Mouse (Mus musculus): ENCODE measurements around the gene Efna5.

Gene Efna5

GRCm38 (mm10) chr17:62788783-62789182, 92.3 kb downstream of the Efna5 start:
- in situ Hi-C loops (cut with MboI, MseI) = no loop called here

GRCm38 (mm10) chr17:62787855-62788254, 93.3 kb downstream of the Efna5 start:
- in situ Hi-C loops (cut with MboI, MseI) = no loop called here

- in situ Hi-C loops (cut with MboI, MseI) = no loop called here
These were observed 94.6 kb downstream of the Efna5 start for GRCm38 (mm10) chr17:62786602-62786907.

GRCm38 (mm10) chr17:62785781-62786601, 95.1 kb downstream of the Efna5 start:
- in situ Hi-C loops (cut with MboI, MseI) = no loop called here

- in situ Hi-C loops (cut with MboI, MseI) = no loop called here
These were observed 96.6 kb downstream of the Efna5 start for GRCm38 (mm10) chr17:62784274-62785171.

GRCm38 (mm10) chr17:62783524-62784273, 97.4 kb downstream of the Efna5 start:
- in situ Hi-C loops (cut with MboI, MseI) = no loop called here

- in situ Hi-C loops (cut with MboI, MseI) = no loop called here
These were observed 98.2 kb downstream of the Efna5 start for GRCm38 (mm10) chr17:62782826-62783404.

- in situ Hi-C loops (cut with MboI, MseI) = no loop called here
These were observed 100.0 kb downstream of the Efna5 start for GRCm38 (mm10) chr17:62781120-62781519.

- in situ Hi-C loops (cut with MboI, MseI) = no loop called here
These were observed 103.1 kb downstream of the Efna5 start for GRCm38 (mm10) chr17:62777858-62778564.

- in situ Hi-C loops (cut with MboI, MseI) = no loop called here
These were observed 104.4 kb downstream of the Efna5 start for GRCm38 (mm10) chr17:62776710-62777109.

- in situ Hi-C loops (cut with MboI, MseI) = no loop called here
These were observed 105.1 kb downstream of the Efna5 start for GRCm38 (mm10) chr17:62775976-62776375.

GRCm38 (mm10) chr17:62775401-62775800, 105.7 kb downstream of the Efna5 start:
- in situ Hi-C loops (cut with MboI, MseI) = no loop called here

GRCm38 (mm10) chr17:62774749-62775148, 106.4 kb downstream of the Efna5 start:
- in situ Hi-C loops (cut with MboI, MseI) = no loop called here

- in situ Hi-C loops (cut with MboI, MseI) = no loop called here
These were observed 114.4 kb downstream of the Efna5 start for GRCm38 (mm10) chr17:62766705-62767104.

GRCm38 (mm10) chr17:62765165-62765564, 116.0 kb downstream of the Efna5 start:
- in situ Hi-C loops (cut with MboI, MseI) = no loop called here

GRCm38 (mm10) chr17:62756951-62757350, 124.2 kb downstream of the Efna5 start:
- in situ Hi-C loops (cut with MboI, MseI) = no loop called here

GRCm38 (mm10) chr17:62755635-62756034, 125.5 kb downstream of the Efna5 start:
- in situ Hi-C loops (cut with MboI, MseI) = no loop called here

GRCm38 (mm10) chr17:62754638-62755037, 126.5 kb downstream of the Efna5 start:
- in situ Hi-C loops (cut with MboI, MseI) = no loop called here

GRCm38 (mm10) chr17:62752381-62752889, 128.7 kb downstream of the Efna5 start:
- in situ Hi-C loops (cut with MboI, MseI) = no loop called here

- in situ Hi-C loops (cut with MboI, MseI) = no loop called here
These were observed 130.5 kb downstream of the Efna5 start for GRCm38 (mm10) chr17:62750647-62751046.

Measured in regulatory T cell (primary cell).